Mouse (Mus musculus) heart, postnatal 0 days (tissue): ENCODE data around the gene Bbs9.

ENCODE experiments used
- CTCF ChIP-seq: IDR thresholded peaks from 2 replicates; pipeline ENCODE4 v1.5.1; 2016; ENCODE audit warnings: antibody characterized with exemption, control low read depth, low read depth
- EP300 ChIP-seq: IDR thresholded peaks from 2 replicates; pipeline ENCODE4 v1.6.1; 2016; ENCODE audit warnings: antibody characterized with exemption, low read depth

- TF ChIP-seq CTCF (no peak), EP300 (no peak)
Observed at GRCm38 (mm10) chr9:22819539-22819938, 344.0 kb downstream of the Bbs9 start.
